Mouse (Mus musculus) C3H10T1/2 (cell line): ENCODE measurements around the gene Serpina11. TPM values are rescaled to one million over a fixed set of nuclear protein-coding genes. Genes with fewer than 3 reads are reported as not detected.

Experiments used
- polyA plus RNA-seq, 2 experiments: library from polyadenylated mRNA; unstranded; fragments of >200 nt; fragmentation: generic; extraction: Trizol; gene quantifications; one replicate each; pipeline ENCODE4 v1.2.1; 2012; ENCODE audit warnings: missing spikeins in 2 of 2

Gene Serpina11
- not detected for polyA plus RNA-seq

DNA sequence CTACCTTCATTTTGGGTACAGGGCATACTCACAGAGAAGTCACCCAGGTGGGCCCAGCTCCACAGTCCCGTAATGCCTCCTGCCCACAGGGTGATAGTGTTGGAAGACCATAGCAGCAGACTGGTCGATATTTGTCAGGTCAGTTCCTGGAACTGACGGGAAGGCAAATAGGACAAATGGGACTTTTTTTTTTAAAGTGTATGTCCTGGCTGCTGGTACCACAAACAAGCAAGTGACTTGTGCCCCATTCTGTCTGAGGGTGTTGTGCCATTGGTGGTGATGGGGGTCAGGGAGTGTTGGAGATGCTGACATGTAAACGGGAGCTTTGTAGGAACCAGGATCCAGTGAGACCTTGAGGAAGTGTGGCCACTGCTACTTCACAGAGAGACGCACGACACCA is at the start of gene Serpina11:
Serpina11 (minus strand) TSS at position 101 of the 400 bp plus-strand sequence.

DNA sequence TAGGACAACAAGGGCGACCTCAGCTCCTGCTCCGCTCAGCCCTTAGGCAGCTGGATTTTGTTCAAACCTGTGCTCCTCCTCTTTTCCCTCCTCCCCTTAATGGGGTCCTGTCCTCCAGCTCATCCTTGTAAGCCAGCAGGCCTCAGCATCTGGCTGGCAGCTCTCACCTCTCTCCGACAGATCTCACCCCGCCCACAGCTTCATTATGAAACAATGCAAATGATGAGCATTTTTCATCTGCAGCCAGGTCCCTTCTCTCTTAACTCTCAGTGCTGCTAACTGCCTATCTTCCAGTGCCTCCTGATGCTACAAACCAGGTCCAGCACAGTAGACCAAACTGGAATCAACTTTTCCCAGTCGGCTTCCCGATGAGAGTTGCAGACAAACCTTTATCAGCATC is 23.9 kb upstream of the Serpina11 start, which contains the start of gene Serpina9:
Serpina9 (minus strand) TSS at position 136 of the 400 bp plus-strand sequence.

DNA sequence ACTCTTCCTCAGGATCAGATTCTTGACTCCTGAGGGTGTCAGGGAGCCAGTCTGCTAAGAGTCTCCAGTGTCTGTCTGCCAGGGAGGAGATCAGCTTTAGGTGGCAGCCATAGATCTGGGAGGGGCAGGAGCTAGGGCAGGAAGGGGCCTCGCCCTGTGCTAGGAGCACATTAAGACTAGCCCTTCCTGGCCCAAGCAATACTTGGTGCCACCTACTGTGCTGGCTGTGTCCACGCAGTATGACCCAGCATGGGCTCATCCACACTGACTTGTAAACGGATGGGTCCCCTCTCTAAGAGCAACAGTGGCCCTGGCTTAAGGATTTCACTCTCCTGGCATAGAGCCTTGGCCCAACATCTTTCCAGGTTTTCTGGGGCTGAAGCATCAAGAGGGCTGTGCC is 31.0 kb downstream of the Serpina11 start, which contains the start of gene Serpina1e:
Serpina1e (minus strand) TSS at position 178 of the 400 bp plus-strand sequence.

Other genes starting within 250 kb of the Serpina11 start
- gene Serpina1d, start 216.4 kb downstream of the Serpina11 start, polyA plus RNA-seq, result under 1 TPM in 1 of 2 experiments, not detected in 1; 0.05 TPM
- not detected for gene Serpina1b, start 159.6 kb downstream of the Serpina11 start, polyA plus RNA-seq
- not detected for gene Serpina1a, start 126.4 kb downstream of the Serpina11 start, polyA plus RNA-seq
- not detected for gene Serpina1c, start 85.1 kb downstream of the Serpina11 start, polyA plus RNA-seq
- gene Serpina1e, start 31.0 kb downstream of the Serpina11 start, polyA plus RNA-seq, result under 1 TPM; 0.19 to 0.46 TPM
- gene Serpina9, start 23.8 kb upstream of the Serpina11 start, polyA plus RNA-seq, result under 1 TPM; 0.04 to 0.05 TPM
- gene Serpina12, start 54.5 kb upstream of the Serpina11 start, polyA plus RNA-seq, result not detected
- gene Serpina5, start 111.2 kb upstream of the Serpina11 start, polyA plus RNA-seq, result not detected
- gene Serpina3a, start 122.8 kb upstream of the Serpina11 start, polyA plus RNA-seq, result not detected
- gene Serpina3b, start 138.0 kb upstream of the Serpina11 start, polyA plus RNA-seq, result not detected
- not detected for gene Serpina3c, start 163.9 kb upstream of the Serpina11 start, polyA plus RNA-seq
- under 1 TPM in 1 of 2 experiments, not detected in 1; 0.06 TPM for gene Serpina3f, start 224.6 kb upstream of the Serpina11 start, polyA plus RNA-seq
- 10 to 100 TPM in 1 of 2 experiments, 1 to 10 TPM in 1; 1.7 to 11.9 TPM for gene Serpina3g, start 246.3 kb upstream of the Serpina11 start, polyA plus RNA-seq